Mouse (Mus musculus) midbrain, embryonic 12.5 days (tissue): Measurements from ENCODE around the gene Mvb12a. TPM values are rescaled to one million over a fixed set of nuclear protein-coding genes. Genes with fewer than 3 reads are reported as not detected.
A peak's percentile ranks its signal among the peaks of the same experiment; 100 is the strongest.
"Not testable (repeated sequence)": the region's sequence is repeated elsewhere in the genome, so short reads cannot be mapped to it uniquely, and the experiment has no call there.

ENCODE experiments used
- ATAC-seq: fragments of 200-750 bp; cut with Nextera tagmentation; 2 replicates; pipeline ENCODE4 v1.8.0; 2017; ENCODE audit warnings: low read depth, moderate TSS enrichment, moderate library complexity; ENCODE audit not compliant: low FRiP score
- H3K27ac ChIP-seq: fragments of 300-500 bp; sonication (generic); replicated peaks from 2 replicates; pipeline ENCODE4 v1.5.1; 2016; ENCODE audit warnings: mild to moderate bottlenecking
- H3K27me3 ChIP-seq: fragments of 300-500 bp; sonication (generic); 2 replicates; pipeline ENCODE4 v1.6.1; 2016; ENCODE audit warnings: mild to moderate bottlenecking
- H3K36me3 ChIP-seq: fragments of 300-500 bp; sonication (generic); 2 replicates; pipeline ENCODE4 v1.6.1; 2016
- H3K4me1 ChIP-seq: fragments of 300-500 bp; sonication (generic); 2 replicates; pipeline ENCODE4 v1.6.1; 2016
- H3K4me2 ChIP-seq: fragments of 300-500 bp; sonication (generic); replicated peaks from 2 replicates; pipeline ENCODE4 v1.6.1; 2016; ENCODE audit warnings: mild to moderate bottlenecking, moderate library complexity
- H3K4me3 ChIP-seq: fragments of 300-500 bp; sonication (generic); 2 replicates; pipeline ENCODE4 v1.5.1; 2016; ENCODE audit warnings: mild to moderate bottlenecking
- H3K9ac ChIP-seq: fragments of 300-500 bp; sonication (generic); replicated peaks from 2 replicates; pipeline ENCODE4 v1.6.1; 2016; ENCODE audit warnings: mild to moderate bottlenecking, moderate library complexity
- H3K9me3 ChIP-seq: fragments of 300-500 bp; sonication (generic); 2 replicates; pipeline ENCODE4 v1.6.1; 2016; ENCODE audit warnings: mild to moderate bottlenecking
- WGBS: fragments of 180-500 bp; shearing (Covaris S2); methylation state at CpG from one replicate; pipeline ENCODE4 v1.1.7; 2016; 5-methylcytosine and 5-hydroxymethylcytosine counted together
- polyA plus RNA-seq: library from polyadenylated mRNA; unstranded; fragments of >200 nt; fragmentation: Nextera tagmentation; extraction: Ambion mirVana; gene quantifications from 2 replicates; pipeline ENCODE4 v1.2.1, GENCODE M21; 2016

Gene Mvb12a
- polyA plus RNA-seq, 1 experiment from 2014 or later, result 57.0 TPM

- Histone ChIP-seq H3K27ac (no peak overlapping the region), H3K4me2 (no peak overlapping the region), H3K36me3 (no peaks in the 10 kb centered on the region), H3K9ac (no peak overlapping the region), H3K27me3 (peaks cover 74% of the 10 kb centered on the region), H3K4me3 (no peak overlapping the region), H3K4me1 (peaks cover 9% of the 10 kb centered on the region), H3K9me3 (no peaks in the 10 kb centered on the region)
- ATAC-seq, result no peak
- 65% methylated on average over 2 of the region's 2 CpGs for WGBS
Measured at GRCm38 (mm10) chr8:71509316-71509715, 33.4 kb upstream of the Mvb12a start.

GRCm38 (mm10) chr8:71511644-71512043 lies 31.1 kb upstream of the Mvb12a start, which contains the start of gene Plvap:
Gene Plvap (minus strand): TSS chr8:71511752.
- H3K9me3 ChIP-seq, result no peaks in the 10 kb centered on the region
- 71% methylated on average over 14 of the region's 14 CpGs for WGBS
- H3K4me1 ChIP-seq, result peaks cover 9% of the 10 kb centered on the region
- H3K36me3 ChIP-seq, result no peaks in the 10 kb centered on the region
- H3K27ac ChIP-seq, result no peak within 1 kb of the TSS
- H3K27me3 ChIP-seq, result peaks cover 52% of the 10 kb centered on the region
- no peak within 1 kb of the TSS for H3K9ac ChIP-seq
- ATAC-seq, result no peak
- H3K4me3 ChIP-seq, result no peak within 1 kb of the TSS
- no peak within 1 kb of the TSS for H3K4me2 ChIP-seq

GRCm38 (mm10) chr8:71513018-71513754 lies 29.5 kb upstream of the Mvb12a start:
- H3K4me1 ChIP-seq, result peaks cover 4% of the 10 kb centered on the region; the same call in 1 of the 2 replicates
- H3K9me3 ChIP-seq, result no peaks in the 10 kb centered on the region
- H3K27me3 ChIP-seq, result peaks cover 37% of the 10 kb centered on the region
- no peak for ATAC-seq
- H3K36me3 ChIP-seq, result no peaks in the 10 kb centered on the region
- no peak overlapping the region for H3K4me2 ChIP-seq
- WGBS, result 76% methylated on average over 15 of the region's 15 CpGs
- H3K4me3 ChIP-seq, result no peak overlapping the region
- H3K9ac ChIP-seq, result no peak overlapping the region
- H3K27ac ChIP-seq, result no peak overlapping the region

- peaks cover 4% of the 10 kb centered on the region; the same call in 1 of the 2 replicates for H3K4me1 ChIP-seq
- 67% methylated on average over 5 of the region's 5 CpGs for WGBS
- no peak for ATAC-seq
- peaks cover 20% of the 10 kb centered on the region for H3K27me3 ChIP-seq
- no peak overlapping the region for H3K9ac ChIP-seq
- no peak overlapping the region for H3K4me3 ChIP-seq
- H3K36me3 ChIP-seq, result no peaks in the 10 kb centered on the region
- no peaks in the 10 kb centered on the region for H3K9me3 ChIP-seq
- no peak overlapping the region for H3K4me2 ChIP-seq
- no peak overlapping the region for H3K27ac ChIP-seq
Measured at GRCm38 (mm10) chr8:71515043-71515442, 27.7 kb upstream of the Mvb12a start.

- H3K27me3 ChIP-seq, result peaks cover 8% of the 10 kb centered on the region
- ATAC-seq, result no peak
- 28% methylated on average over 6 of the region's 6 CpGs for WGBS
Measured at GRCm38 (mm10) chr8:71516786-71517185, 25.9 kb upstream of the Mvb12a start.

GRCm38 (mm10) chr8:71519037-71519825 lies 23.5 kb upstream of the Mvb12a start:
- not testable (repeated sequence) for ATAC-seq, H3K4me1 ChIP-seq, H3K36me3 ChIP-seq, H3K4me2 ChIP-seq, H3K9ac ChIP-seq, H3K9me3 ChIP-seq, H3K27ac ChIP-seq, H3K4me3 ChIP-seq
- peaks cover 28% of the 10 kb centered on the region for H3K27me3 ChIP-seq
- 42% methylated on average over 9 of the region's 10 CpGs for WGBS

More at GRCm38 (mm10) chr8:71516786-71517185, 25.9 kb upstream of the Mvb12a start:
- no peak overlapping the region for H3K9ac ChIP-seq
- H3K4me2 ChIP-seq, result no peak overlapping the region
- no peaks in the 10 kb centered on the region for H3K9me3 ChIP-seq
- no peak overlapping the region for H3K27ac ChIP-seq
- H3K4me3 ChIP-seq, result no peak overlapping the region
- H3K36me3 ChIP-seq, result no peaks in the 10 kb centered on the region
- H3K4me1 ChIP-seq, result peaks cover 4% of the 10 kb centered on the region; the same call in 1 of the 2 replicates

GRCm38 (mm10) chr8:71521634-71522033 lies 21.1 kb upstream of the Mvb12a start:
- Histone ChIP-seq H3K4me1 (peaks cover 16% of the 10 kb centered on the region), H3K36me3 (no peaks in the 10 kb centered on the region), H3K9ac (no peak overlapping the region), H3K27me3 (peaks cover 52% of the 10 kb centered on the region), H3K4me3 (no peak overlapping the region), H3K27ac (no peak overlapping the region), H3K4me2 (no peak overlapping the region), H3K9me3 (no peaks in the 10 kb centered on the region)
- ATAC-seq, result peak; percentile 88
- WGBS, result 3% methylated on average over 17 of the region's 17 CpGs

- 0 out of 2 replicates have a peak within 1 kb of the TSS, but pooled peaks have one; percentile 3 for H3K4me3 ChIP-seq
- ATAC-seq, result no peak
- no peak within 1 kb of the TSS for H3K27ac ChIP-seq
- H3K9me3 ChIP-seq, result no peaks in the 10 kb centered on the region
- peaks cover 72% of the 10 kb centered on the region for H3K27me3 ChIP-seq
- H3K4me2 ChIP-seq, result peak within 1 kb of the TSS; percentile 25; the same call in 1 of the 2 replicates
- H3K9ac ChIP-seq, result no peak within 1 kb of the TSS
- 6% methylated on average over 46 of the region's 46 CpGs for WGBS
- H3K4me1 ChIP-seq, result peaks cover 15% of the 10 kb centered on the region
- H3K36me3 ChIP-seq, result no peaks in the 10 kb centered on the region
Measured at GRCm38 (mm10) chr8:71525226-71526050, 17.3 kb upstream of the Mvb12a start, which contains the start of gene Ccdc194. Gene Ccdc194 (minus strand): TSS chr8:71525711.

- Histone ChIP-seq H3K4me2 (no peak overlapping the region), H3K9me3 (no peaks in the 10 kb centered on the region), H3K4me3 (no peak overlapping the region), H3K9ac (no peak overlapping the region), H3K27ac (no peak overlapping the region), H3K36me3 (no peaks in the 10 kb centered on the region), H3K4me1 (peaks cover 15% of the 10 kb centered on the region), H3K27me3 (peaks cover 68% of the 10 kb centered on the region)
- WGBS, result 2% methylated on average over 6 of the region's 6 CpGs
- ATAC-seq, result no peak
Measured at GRCm38 (mm10) chr8:71526272-71526671, 16.4 kb upstream of the Mvb12a start.

- Histone ChIP-seq H3K4me2 (no peak overlapping the region), H3K9ac (no peak overlapping the region), H3K4me1 (peaks cover 15% of the 10 kb centered on the region), H3K9me3 (no peaks in the 10 kb centered on the region), H3K27me3 (peaks cover 65% of the 10 kb centered on the region), H3K36me3 (no peaks in the 10 kb centered on the region), H3K27ac (no peak overlapping the region), H3K4me3 (no peak overlapping the region)
- WGBS, result 53% methylated on average over 3 of the region's 3 CpGs
- no peak for ATAC-seq
Measured at GRCm38 (mm10) chr8:71527162-71527870, 15.4 kb upstream of the Mvb12a start.
